Mouse (Mus musculus) embryonic stem cell, embryonic (primary cell): ENCODE data around the gene Llgl1.

Experiments used
- CTCF ChIA-PET, 4 experiments: fragments of 300-600 bp in 2 of 4; fragments of 350-600 bp in 2 of 4; sonication (Branson Sonifier 250); formaldehyde crosslinking; loops; one replicate each; lab custom pipeline; 2022; ENCODE audit warnings: inconsistent platforms in 2 of 4; lab: Charles Lee
- POLR2A ChIA-PET, 4 experiments: fragments of 300-600 bp in 2 of 4; fragments of 350-600 bp in 2 of 4; sonication (Branson Sonifier 250); formaldehyde crosslinking; loops; one replicate each; lab custom pipeline; 2022; ENCODE audit warnings: antibody characterized with exemption in 4 of 4, inconsistent platforms in 1 of 4; lab: Charles Lee

Llgl1 gene

GRCm38 (mm10) chr11:60709481-60710465 lies 10.2 kb downstream of the Llgl1 start:
- CTCF ChIA-PET, result interaction anchor here in 1 of 4 experiments (1.1 to 1.3 kb wide), 2 partner anchors 18 to 43 kb away, joined by 3 read pairs; partner anchors contain the start of gene Mief2

GRCm38 (mm10) chr11:60711218-60711617 lies 11.7 kb downstream of the Llgl1 start:
- ChIA-PET CTCF (no interaction called here), POLR2A (interaction anchor here in 2 of 4 experiments (0.7 to 2.8 kb wide), 8 partner anchors 10 to 220 kb away, joined by 3 to 16 read pairs (median 4); partner anchors contain the start of genes Dhrs7b (in 1 of the 2), Flii (in 1 of the 2), Llgl1 (in 1 of the 2) and Map2k3 (in 1 of the 2))

More at GRCm38 (mm10) chr11:60709481-60710465, 10.2 kb downstream of the Llgl1 start:
- POLR2A ChIA-PET, result interaction anchor here in 2 of 4 experiments (1.0 to 3.7 kb wide), 11 partner anchors 9 to 172 kb away, joined by 3 to 16 read pairs (median 4); partner anchors contain the start of genes Mief2 (in 2 of the 2), Dhrs7b (in 1 of the 2) and Llgl1 (in 1 of the 2)

GRCm38 (mm10) chr11:60712040-60712439 lies 12.5 kb downstream of the Llgl1 start:
- ChIA-PET POLR2A (interaction anchor here in 2 of 4 experiments (0.7 to 1.7 kb wide), 10 partner anchors 9 to 151 kb away, joined by 3 to 7 read pairs (median 4); partner anchors contain the start of genes Dhrs7b (in 1 of the 2), Flii (in 1 of the 2) and Mief2 (in 1 of the 2)), CTCF (no interaction called here)

DNA sequence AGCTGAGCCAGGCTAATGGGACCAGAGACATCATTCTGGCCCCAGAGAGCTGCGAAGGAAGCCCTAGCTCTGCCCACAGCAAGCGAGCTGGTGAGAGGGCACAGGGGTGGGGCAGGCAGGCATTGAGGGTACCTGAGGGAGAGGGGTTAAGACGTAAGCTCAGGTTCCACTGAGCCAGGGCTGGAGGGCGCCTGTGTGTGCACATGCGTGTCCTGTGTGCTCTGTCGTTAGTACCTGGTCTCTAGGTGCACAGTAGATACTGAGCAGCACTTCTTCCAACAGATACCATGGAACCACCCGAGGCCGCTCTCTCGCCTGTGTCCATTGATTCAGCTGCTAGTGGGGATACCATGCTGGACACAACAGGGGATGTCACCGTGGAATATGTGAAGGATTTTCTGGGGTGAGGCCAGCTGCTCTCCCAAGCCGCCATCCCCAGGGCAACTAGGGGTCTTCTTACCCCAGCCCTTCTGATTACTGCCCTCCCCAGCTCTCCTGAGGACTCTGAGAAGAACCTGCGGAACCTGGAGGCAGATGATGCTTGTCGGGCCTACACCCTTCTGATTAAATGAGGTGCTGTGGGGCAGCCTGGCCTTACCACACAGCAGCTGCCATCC lies 13.2 kb downstream of the Llgl1 start:
- ChIA-PET CTCF (interaction anchor here in 3 of 4 experiments (0.7 to 1.4 kb wide), 5 partner anchors 10 to 16 kb away, joined by 3 to 10 read pairs (median 3); partner anchors contain the start of gene Mief2 (in 1 of the 3)), POLR2A (interaction anchor here in 3 of 4 experiments (0.7 to 2.2 kb wide), 11 partner anchors 8 to 28 kb away, joined by 3 to 10 read pairs (median 3); partner anchors contain the start of genes Flii (in 2 of the 3) and Mief2 (in 2 of the 3))

- ChIA-PET POLR2A (interaction anchor here in 2 of 4 experiments (0.6 to 2.1 kb wide), 5 partner anchors 10 to 121 kb away, joined by 4 to 8 read pairs (median 4); partner anchors contain the start of genes Llgl1 (in 1 of the 2) and Shmt1 (in 1 of the 2)), CTCF (interaction anchor here in 1 of 4 experiments (1.0 kb wide), 1 partner anchor 16 kb away, joined by 3 read pairs; the partner anchor contains the start of gene Llgl1)
Measured at GRCm38 (mm10) chr11:60715833-60716232, 16.3 kb downstream of the Llgl1 start.

DNA sequence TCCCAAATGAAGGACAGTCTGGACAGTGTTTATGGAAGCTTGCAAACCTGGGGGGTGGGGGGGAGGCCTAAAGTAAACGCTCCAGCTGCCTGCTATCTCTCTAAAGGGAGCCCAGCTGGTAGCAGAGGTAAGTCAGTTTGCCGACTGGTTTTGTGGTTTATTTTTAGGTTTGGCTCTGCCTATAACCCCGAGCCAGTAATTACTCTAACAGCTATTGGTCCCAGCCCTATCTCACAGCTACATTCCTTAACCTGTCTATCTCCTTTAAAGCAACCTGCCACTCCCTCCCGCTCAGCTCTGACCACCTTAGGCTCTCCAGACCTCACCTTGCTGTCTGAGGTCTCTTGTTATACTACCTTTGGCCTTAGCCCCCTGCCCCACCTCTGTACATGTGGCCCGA lies 19.7 kb downstream of the Llgl1 start:
- CTCF ChIA-PET, result interaction anchor here in 3 of 4 experiments (0.5 to 0.8 kb wide), 3 partner anchors 16 to 293 kb away, joined by 4 to 19 read pairs (median 4); no protein-coding TSS in a partner anchor
- POLR2A ChIA-PET, result interaction anchor here in 2 of 4 experiments (0.8 to 1.5 kb wide), 4 partner anchors 9 to 20 kb away, joined by 3 to 8 read pairs (median 3); partner anchors contain the start of genes Llgl1 (in 1 of the 2) and Mief2 (in 1 of the 2)

- ChIA-PET CTCF (interaction anchor here (0.7 to 2.3 kb wide), 18 partner anchors 10 to 354 kb away, joined by 3 to 15 read pairs (median 4); partner anchors contain the start of gene Llgl1 (in 1 of the 4)), POLR2A (interaction anchor here (0.5 to 6.9 kb wide), 53 partner anchors 8 to 1083 kb away, joined by 3 to 84 read pairs (median 5); partner anchors contain the start of genes Llgl1 (in 3 of the 4), Smcr8 (in 3 of the 4), Top3a (in 3 of the 4) and Shmt1 (in 2 of the 4))
Measured at GRCm38 (mm10) chr11:60726601-60727391, 27.3 kb downstream of the Llgl1 start, which contains the start of gene Flii. Gene Flii, minus strand, starts transcription at chr11:60727263.

DNA sequence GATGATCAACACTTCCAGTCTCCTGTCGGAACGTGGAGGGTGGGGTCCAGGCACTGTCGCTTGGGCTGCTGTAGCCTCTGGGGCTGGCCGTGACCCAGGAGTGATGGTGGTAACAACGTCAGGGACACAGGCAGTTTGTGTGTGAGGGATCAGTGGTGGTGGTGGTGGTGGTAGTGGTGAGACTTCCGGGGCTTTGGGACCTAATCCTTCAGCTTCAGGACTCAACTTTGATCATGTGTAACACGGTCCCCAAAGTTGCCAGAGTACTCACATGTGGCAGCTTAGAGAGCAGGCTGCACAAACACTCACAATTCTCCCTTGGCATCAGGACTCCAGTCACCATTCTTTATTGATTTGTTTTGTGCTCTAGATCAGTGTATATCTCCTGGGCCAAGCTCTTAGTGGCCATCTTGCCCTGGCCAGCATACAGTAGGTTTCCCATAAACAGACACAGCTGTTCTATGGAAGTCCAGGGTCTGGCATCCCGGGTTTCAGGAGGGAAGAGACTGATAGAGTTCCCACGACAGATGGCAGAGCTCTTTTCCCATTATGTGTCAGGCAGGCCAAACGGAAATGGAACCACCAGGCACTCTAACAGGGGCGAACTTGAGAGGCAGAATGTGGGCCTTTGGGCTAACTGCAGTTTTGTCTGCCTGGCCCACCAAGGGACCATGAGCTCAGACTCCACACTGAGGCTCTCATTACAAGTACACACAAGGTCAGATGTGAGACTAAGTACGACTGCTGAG lies 28.0 kb downstream of the Llgl1 start:
- POLR2A ChIA-PET, result interaction anchor here (0.6 to 6.9 kb wide), 62 partner anchors 8 to 1823 kb away, joined by 3 to 84 read pairs (median 4); partner anchors contain the start of genes Llgl1 (in 4 of the 4), Smcr8 (in 3 of the 4), Top3a (in 3 of the 4) and Dhrs7b (in 2 of the 4)
- CTCF ChIA-PET, result interaction anchor here (0.6 to 2.3 kb wide), 23 partner anchors 9 to 976 kb away, joined by 3 to 15 read pairs (median 3); partner anchors contain the start of gene Llgl1 (in 1 of the 4)

DNA sequence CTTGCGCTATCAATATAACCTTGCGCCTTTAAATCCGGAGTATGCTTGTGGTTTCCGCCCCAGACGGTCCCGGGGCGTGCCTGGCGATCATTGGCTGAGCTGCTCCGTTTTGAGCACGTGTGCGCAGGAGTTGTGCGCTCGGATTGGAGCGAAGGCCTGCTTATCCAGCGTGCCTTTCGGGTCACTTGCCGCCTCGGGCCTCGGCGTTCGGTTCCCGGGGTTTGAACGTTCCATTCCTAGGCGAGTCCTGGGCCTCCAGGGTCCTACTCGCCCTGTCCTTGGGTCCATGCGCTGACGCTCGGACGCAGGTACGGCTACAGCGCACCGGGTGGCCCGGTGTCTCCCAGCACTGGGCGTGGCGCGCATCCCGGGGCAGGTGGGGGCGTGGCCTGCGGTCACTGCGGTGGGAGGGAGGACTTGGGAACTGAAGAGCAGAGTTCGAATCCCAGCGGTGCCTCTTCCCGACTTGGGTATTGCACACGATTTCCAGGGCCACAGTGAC lies 28.8 kb downstream of the Llgl1 start, which contains the start of gene Mief2:
TSS of gene Mief2 (plus strand) at position 139 of the 502 bp plus-strand sequence.
- ChIA-PET POLR2A (interaction anchor here (0.6 to 6.9 kb wide), 51 partner anchors 9 to 1823 kb away, joined by 3 to 84 read pairs (median 5); partner anchors contain the start of genes Llgl1 (in 4 of the 4), Smcr8 (in 3 of the 4), Top3a (in 3 of the 4) and Dhrs7b (in 2 of the 4)), CTCF (interaction anchor here (0.6 to 2.3 kb wide), 17 partner anchors 9 to 975 kb away, joined by 3 to 15 read pairs (median 3); no protein-coding TSS in a partner anchor)

- CTCF ChIA-PET, result interaction anchor here in 2 of 4 experiments (0.6 to 1.6 kb wide), 2 partner anchors 26 to 1259 kb away, joined by 3 to 4 read pairs; no protein-coding TSS in a partner anchor
- POLR2A ChIA-PET, result interaction anchor here in 2 of 4 experiments (1.0 to 6.9 kb wide), 14 partner anchors 9 to 150 kb away, joined by 3 to 84 read pairs (median 10); partner anchors contain the start of genes Llgl1 (in 2 of the 2), Smcr8 (in 2 of the 2), Top3a (in 2 of the 2) and Dhrs7b (in 1 of the 2)
Measured at GRCm38 (mm10) chr11:60729217-60729641, 29.7 kb downstream of the Llgl1 start.

DNA sequence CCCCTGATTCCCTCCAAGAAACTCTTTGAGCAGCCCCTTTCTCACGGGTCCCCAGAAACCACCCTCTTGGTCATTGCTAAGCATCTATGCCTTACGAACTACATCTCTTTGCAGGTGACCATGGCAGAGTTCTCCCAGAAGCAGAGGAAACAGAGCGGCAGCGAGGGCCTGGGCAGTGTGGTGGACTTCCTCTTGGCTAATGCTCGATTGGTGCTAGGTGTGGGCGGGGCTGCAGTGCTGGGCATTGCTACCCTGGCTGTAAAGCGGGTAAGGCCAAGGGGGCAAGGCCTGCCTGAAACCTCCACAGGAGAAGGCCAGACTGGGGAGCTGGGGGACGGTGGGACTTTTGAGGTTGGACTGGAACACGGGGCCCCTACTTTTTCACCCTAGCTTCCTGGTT lies 30.6 kb downstream of the Llgl1 start:
- ChIA-PET POLR2A (interaction anchor here in 3 of 4 experiments (0.5 to 2.8 kb wide), 12 partner anchors 10 to 218 kb away, joined by 3 to 30 read pairs (median 4); partner anchors contain the start of gene Llgl1 (in 1 of the 3)), CTCF (interaction anchor here in 2 of 4 experiments (0.7 to 1.3 kb wide), 2 partner anchors 10 to 81 kb away, joined by 5 to 6 read pairs; partner anchors contain the start of gene Shmt1 (in 1 of the 2))

DNA sequence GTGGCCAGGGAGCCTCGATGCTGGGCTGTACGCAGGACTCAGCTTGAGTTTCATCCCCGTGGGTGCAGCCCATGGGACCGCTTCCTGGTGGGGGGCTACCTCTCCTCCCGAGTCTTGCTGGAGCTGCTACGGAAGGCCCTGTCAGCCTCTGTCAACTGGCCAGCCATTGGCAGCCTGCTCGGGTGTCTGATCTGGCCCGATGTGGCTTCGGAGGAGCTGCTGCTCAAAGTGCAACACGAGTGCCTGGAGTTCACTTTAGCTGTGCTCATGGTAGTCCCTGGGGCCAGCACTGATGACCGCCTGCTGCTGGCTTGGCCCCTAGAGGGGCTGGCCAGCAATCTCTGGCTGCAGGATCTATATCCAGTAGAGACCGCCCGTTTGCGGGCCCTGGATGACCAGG lies 31.7 kb downstream of the Llgl1 start:
- CTCF ChIA-PET, result interaction anchor here in 2 of 4 experiments (0.6 to 1.3 kb wide), 2 partner anchors 9 to 246 kb away, joined by 5 to 6 read pairs; no protein-coding TSS in a partner anchor
- POLR2A ChIA-PET, result interaction anchor here (0.5 to 2.8 kb wide), 17 partner anchors 9 to 588 kb away, joined by 3 to 30 read pairs (median 3); partner anchors contain the start of genes Shmt1 (in 2 of the 4) and Llgl1 (in 1 of the 4)

DNA sequence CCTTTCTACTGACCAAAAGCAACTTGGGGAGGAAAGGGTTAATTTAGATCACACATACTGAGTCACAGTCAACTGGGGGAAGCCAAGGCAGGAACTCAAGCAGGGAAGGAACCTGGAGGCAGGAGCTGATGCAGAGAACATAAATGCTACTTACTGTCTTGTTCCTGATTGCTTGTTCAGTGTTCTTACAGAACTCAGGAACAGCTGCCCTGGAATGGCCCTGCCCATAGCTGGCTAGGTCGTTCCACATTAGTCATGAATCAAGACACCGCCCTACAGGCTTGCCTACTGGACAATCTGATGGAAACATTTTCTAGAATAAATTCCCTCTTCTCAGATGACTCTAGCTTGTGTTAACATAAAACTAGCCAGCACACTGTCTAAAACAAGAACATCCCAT lies 34.7 kb downstream of the Llgl1 start:
- ChIA-PET POLR2A (interaction anchor here in 2 of 4 experiments (0.6 to 1.9 kb wide), 10 partner anchors 8 to 77 kb away, joined by 3 to 6 read pairs (median 3); partner anchors contain the start of genes Llgl1 (in 1 of the 2), Shmt1 (in 1 of the 2), Smcr8 (in 1 of the 2) and Top3a (in 1 of the 2)), CTCF (interaction anchor here in 1 of 4 experiments (0.6 kb wide), 1 partner anchor 940 kb away, joined by 5 read pairs; no protein-coding TSS in a partner anchor)

GRCm38 (mm10) chr11:60735191-60735590 lies 35.7 kb downstream of the Llgl1 start:
- ChIA-PET CTCF (no interaction called here), POLR2A (interaction anchor here in 3 of 4 experiments (0.7 to 1.6 kb wide), 9 partner anchors 8 to 164 kb away, joined by 3 to 4 read pairs (median 3); partner anchors contain the start of genes Flii (in 1 of the 3), Shmt1 (in 1 of the 3), Smcr8 (in 1 of the 3) and Top3a (in 1 of the 3))
